Mouse (Mus musculus) C2C12 (cell line): ENCODE data around the gene Agr3.

Source experiments
- CTCF ChIP-seq: IDR thresholded peaks from one replicate; pipeline ENCODE4 v1.5.1; 2011; ENCODE audit not compliant: control insufficient read depth, insufficient read depth, insufficient read length
- USF1 ChIP-seq: IDR thresholded peaks from one replicate; pipeline ENCODE4 v1.6.1; 2011; ENCODE audit warnings: low read depth, mild to moderate bottlenecking, control low read depth, moderate library complexity

DNA sequence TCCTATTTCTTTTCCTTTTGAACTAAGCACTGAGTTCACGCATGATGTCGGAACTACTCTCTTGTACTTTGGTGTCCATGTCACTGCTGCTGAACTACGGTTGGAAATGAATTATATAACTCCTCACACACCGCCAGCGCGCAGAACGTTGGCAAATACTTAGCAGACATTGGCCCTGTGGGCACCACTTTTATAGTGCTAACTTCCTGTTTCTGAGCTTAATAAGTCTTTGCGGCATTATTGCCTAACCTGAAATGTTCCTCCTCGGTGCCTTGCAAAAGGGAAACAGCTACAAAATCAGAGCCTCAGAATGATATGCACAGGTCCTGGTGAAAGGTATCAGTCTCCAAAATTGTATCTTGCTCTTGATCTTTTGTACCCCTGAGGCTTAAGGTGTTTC lies 58.1 kb downstream of the Agr3 start:
- TF ChIP-seq CTCF (no peak), USF1 (no peak)
